Mouse (Mus musculus) central nervous system, embryonic 11.5 days (tissue): ENCODE results near the gene Sebox. TPM values are rescaled to one million over a fixed set of nuclear protein-coding genes. Genes with fewer than 3 reads are reported as not detected.

ENCODE experiments used
- polyA plus RNA-seq: library from polyadenylated mRNA; depleted of rRNA; stranded (reverse); fragments of >200 nt; gene quantifications from 2 replicates; pipeline ENCODE4 v1.2.3, GENCODE M21; 2012; rRNA removed

Sebox gene
- polyA plus RNA-seq, result 0.10 and 0.11 TPM in 2 replicates

GRCm38 (mm10) chr11:78502909-78503650 lies at the start of gene Sebox:
Gene Sebox, plus strand, starts transcription at chr11:78503447.

DNA sequence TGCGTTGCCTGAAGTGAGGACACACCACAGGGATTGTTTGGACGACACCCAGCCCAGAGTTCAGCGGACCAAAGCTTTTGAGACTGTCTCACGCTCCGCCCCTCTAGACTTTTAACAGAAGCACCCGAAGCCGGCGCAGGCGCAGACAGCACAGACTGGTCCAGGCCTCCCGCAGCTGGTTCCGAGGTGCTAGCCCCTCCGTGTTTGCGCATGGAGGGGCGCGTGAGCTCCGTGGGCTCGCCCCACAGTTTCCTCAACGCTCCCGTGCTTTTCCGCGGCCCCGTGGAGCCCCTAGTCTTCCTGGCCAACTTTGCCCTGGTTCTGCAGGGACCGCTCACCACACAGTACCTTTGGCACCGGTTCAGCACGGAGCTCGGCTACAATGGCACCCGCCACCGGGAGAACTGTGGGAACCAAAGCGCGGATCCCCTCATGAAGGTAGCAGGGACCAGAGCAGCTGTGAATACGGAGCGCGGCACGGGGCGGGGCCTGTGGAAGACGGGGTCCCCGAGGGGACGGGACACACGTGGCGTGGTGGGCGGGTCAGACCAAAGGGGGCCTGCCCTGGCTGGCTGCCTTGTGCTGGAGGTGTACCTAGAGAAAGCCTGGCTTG lies 37.6 kb upstream of the Sebox start, which contains the start of gene Slc46a1:
Slc46a1 (plus strand) TSS at position 130 of the 613 bp plus-strand sequence.

DNA sequence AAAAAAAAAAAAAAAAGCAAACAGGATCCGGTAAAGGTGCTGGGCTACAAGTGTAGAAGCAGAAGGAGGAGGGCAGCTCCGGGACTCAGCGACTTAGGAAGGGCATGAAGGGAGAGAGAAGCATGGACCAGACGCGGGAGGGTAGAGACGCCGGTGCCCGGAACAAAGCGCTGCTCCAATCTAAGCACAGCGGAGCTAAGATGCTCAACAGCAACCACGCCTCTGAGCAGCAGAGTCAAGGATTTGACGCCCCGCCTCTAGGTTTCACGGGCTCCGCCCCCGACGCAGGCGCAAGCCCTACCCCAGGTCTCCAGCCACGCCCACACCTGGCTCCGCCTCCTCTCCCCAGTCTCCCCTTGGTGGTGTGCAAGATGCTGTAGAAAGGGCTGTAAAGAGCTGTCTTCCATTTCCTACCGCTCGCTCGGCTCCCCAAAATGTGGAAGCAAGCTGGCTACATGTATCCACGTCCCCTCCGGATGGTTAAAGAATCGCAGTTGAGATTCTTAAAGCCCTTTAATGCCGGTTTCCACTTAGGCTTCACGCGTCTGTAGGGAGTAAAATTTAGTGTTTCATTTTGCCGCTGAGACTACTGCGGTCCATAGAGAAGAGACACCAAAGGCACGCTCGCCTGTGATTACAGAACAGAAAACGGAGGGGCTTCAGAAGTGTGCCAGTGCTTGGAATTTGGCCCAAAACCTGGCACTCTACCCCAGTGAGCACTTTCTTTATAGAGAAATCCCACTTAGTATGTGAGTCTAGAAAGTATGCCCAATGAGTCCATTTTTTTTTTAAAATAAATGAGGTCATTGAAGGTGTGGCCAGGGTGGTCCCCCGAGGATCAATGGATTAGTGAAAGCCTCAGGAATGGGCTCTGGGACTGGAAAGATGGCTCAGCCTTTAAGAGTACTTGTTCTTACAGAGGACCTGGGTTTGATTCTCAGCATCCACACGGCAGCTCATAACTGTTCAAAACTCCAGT lies 5.4 kb upstream of the Sebox start, which contains the start of gene Sarm1:
Sarm1 (minus strand) TSS at position 211 of the 979 bp plus-strand sequence.

DNA sequence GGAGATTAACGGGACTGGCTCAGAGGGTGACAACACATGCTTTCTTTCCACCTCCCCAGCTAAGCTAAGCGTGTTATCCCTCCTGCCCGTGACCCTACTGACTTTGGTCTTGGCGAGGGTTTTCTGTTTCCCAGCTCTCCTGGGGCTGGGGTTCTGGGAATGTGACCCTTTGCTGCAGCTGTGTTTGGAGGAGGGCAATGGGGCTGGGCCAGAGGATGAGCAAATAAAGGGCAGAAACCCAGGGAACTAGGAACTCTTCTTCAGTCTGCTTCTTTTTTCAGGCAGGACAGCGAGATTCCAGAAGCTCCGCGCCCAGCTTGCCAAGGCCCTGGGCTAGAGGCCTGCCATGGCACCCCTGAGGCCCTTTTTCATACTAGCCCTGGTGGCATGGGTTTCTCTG lies 4.2 kb upstream of the Sebox start, which contains the start of gene Vtn:
Vtn (plus strand) TSS at position 88 of the 400 bp plus-strand sequence.

GRCm38 (mm10) chr11:78512025-78512957 lies 9.0 kb downstream of the Sebox start, which contains the start of the genes Tmem199 and Poldip2:
Gene Tmem199, minus strand, starts transcription at chr11:78512172.
Gene Poldip2, plus strand, starts transcription at chr11:78512193.

GRCm38 (mm10) chr11:78536080-78536689 lies 32.9 kb downstream of the Sebox start, which contains the start of the genes Tnfaip1 and Ift20:
Gene Tnfaip1, minus strand, starts transcription at chr11:78536332.
Gene Ift20, plus strand, starts transcription at chr11:78536361.

DNA sequence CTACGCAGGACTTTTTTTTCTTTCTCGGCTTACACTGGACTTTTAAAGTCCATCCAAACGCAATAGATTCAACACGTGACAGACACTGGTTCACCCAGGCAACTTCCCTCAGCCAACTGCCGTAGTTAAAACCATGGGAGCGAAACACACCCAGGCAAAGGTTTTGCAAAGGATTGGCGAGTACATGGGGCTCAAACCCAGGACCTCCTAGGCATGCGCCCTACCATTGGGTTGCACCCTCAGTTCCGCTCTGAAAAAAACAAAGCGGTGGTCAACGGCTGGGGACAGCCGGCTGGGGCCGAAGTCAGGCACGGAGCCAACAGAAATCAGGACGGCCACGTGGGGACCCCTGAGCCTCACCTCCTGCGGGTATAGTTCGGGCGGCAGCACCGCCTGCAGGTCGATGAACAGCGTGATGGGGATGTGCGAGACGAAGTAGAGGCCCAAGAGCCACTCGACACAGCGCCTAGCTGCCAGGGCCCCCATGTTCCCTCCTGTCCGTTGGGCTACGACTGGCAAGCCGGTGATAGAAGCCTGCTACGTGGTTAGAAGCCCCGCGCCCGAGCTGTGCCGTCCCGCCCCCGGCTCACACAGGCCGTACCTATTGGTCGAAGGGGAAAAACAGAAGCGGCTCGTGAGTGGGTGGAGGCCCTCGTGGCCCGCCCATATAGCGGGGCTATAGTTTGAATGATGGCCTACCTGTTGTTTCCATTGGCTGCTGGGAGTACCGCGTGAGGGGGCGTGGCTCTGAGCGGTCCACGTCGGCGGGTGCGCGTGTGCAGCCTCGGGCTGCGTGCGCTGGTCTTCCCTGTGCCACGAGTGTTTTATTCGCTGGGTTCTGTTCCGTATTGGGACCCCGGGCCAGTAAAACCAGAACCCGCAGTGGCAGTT lies 47.2 kb downstream of the Sebox start, which contains the start of gene Tmem97:
Tmem97 (minus strand) TSS at position 610 of the 891 bp plus-strand sequence.

Other genes with a start within 250 kb of the Sebox start
- 60.1 and 65.0 TPM in 2 replicates for gene 2610507B11Rik, start 241.7 kb upstream of the Sebox start, polyA plus RNA-seq
- gene BC030499, start 212.6 kb upstream of the Sebox start, polyA plus RNA-seq, result 0.68 and 0.82 TPM in 2 replicates
- 91.4 and 95.4 TPM in 2 replicates for gene Spag5, start 201.9 kb upstream of the Sebox start, polyA plus RNA-seq
- 3.7 and 5.3 TPM in 2 replicates for gene Aldoc, start 180.5 kb upstream of the Sebox start, polyA plus RNA-seq
- gene Pigs, start 175.0 kb upstream of the Sebox start, polyA plus RNA-seq, result 37.7 and 53.2 TPM in 2 replicates
- 91.0 and 110 TPM in 2 replicates for gene Unc119, start 160.0 kb upstream of the Sebox start, polyA plus RNA-seq
- gene Foxn1, start 116.9 kb upstream of the Sebox start, polyA plus RNA-seq, result 0.07 TPM in 1 of 2 replicates, not detected in the other
- gene Slc13a2, start 81.2 kb upstream of the Sebox start, polyA plus RNA-seq, result 0.04 TPM in 1 of 2 replicates, not detected in the other
- 7.5 and 11.2 TPM in 2 replicates for gene Slc46a1, start 37.8 kb upstream of the Sebox start, polyA plus RNA-seq
- gene Sarm1, start 5.7 kb upstream of the Sebox start, polyA plus RNA-seq, result 10.7 and 11.2 TPM in 2 replicates
- gene Vtn, start 4.4 kb upstream of the Sebox start, polyA plus RNA-seq, result 49.4 and 66.4 TPM in 2 replicates
- gene Tmem199, start 8.7 kb downstream of the Sebox start, polyA plus RNA-seq, result 54.8 and 64.1 TPM in 2 replicates
- gene Poldip2, start 8.7 kb downstream of the Sebox start, polyA plus RNA-seq, result 82.8 and 83.1 TPM in 2 replicates
- 39.3 and 54.4 TPM in 2 replicates for gene Tnfaip1, start 32.9 kb downstream of the Sebox start, polyA plus RNA-seq
- 69.3 and 94.2 TPM in 2 replicates for gene Ift20, start 32.9 kb downstream of the Sebox start, polyA plus RNA-seq
- gene Tmem97, start 47.3 kb downstream of the Sebox start, polyA plus RNA-seq, result 21.7 and 31.9 TPM in 2 replicates
- gene Nlk, start 193.9 kb downstream of the Sebox start, polyA plus RNA-seq, result 24.7 and 28.8 TPM in 2 replicates
- gene Ccnq, start 248.3 kb downstream of the Sebox start, polyA plus RNA-seq, result 23.3 and 39.6 TPM in 2 replicates